Mouse (Mus musculus) heart, embryonic 14.5 days (tissue): ENCODE data around the gene Arih1. TPM values are rescaled to one million over a fixed set of nuclear protein-coding genes. Genes with fewer than 3 reads are reported as not detected.
"Not testable (repeated sequence)": the region's sequence is repeated elsewhere in the genome, so short reads cannot be mapped to it uniquely, and the experiment has no call there.

Source experiments
- ATAC-seq: fragments of 200-750 bp; cut with Nextera tagmentation; 2 replicates; pipeline ENCODE4 v1.8.0; 2017; ENCODE audit warnings: low read depth, moderate TSS enrichment; ENCODE audit not compliant: insufficient number of reproducible peaks, insufficient read depth, low FRiP score
- H3K27ac ChIP-seq, 2 experiments: fragments of 200-500 bp in 1 of 2; fragments of 300-500 bp in 1 of 2; sonication (generic) in 1 of 2; replicated peaks in 1 of 2; 2 replicates each; pipeline ENCODE4 v1.5.1; 2012 to 2014; ENCODE audit warnings: low read depth in 2 of 2, low read length in 2 of 2, control low read depth in 1 of 2, mild to moderate bottlenecking in 1 of 2, mixed read lengths in 1 of 2; ENCODE audit not compliant: control insufficient read depth in 1 of 2, insufficient read depth in 1 of 2
- H3K27me3 ChIP-seq: fragments of 300-500 bp; sonication (generic); 2 replicates; pipeline ENCODE4 v1.6.1; 2014; ENCODE audit warnings: mild to moderate bottlenecking, low read length, control low read depth; ENCODE audit not compliant: control insufficient read depth, insufficient read depth
- H3K36me3 ChIP-seq: fragments of 300-500 bp; sonication (generic); 2 replicates; pipeline ENCODE4 v1.6.1; 2014; ENCODE audit warnings: mild to moderate bottlenecking, control low read depth, low read length, mixed read lengths; ENCODE audit not compliant: control insufficient read depth, insufficient read depth
- H3K4me1 ChIP-seq, 2 experiments: fragments of 200-500 bp in 1 of 2; fragments of 300-500 bp in 1 of 2; sonication (generic) in 1 of 2; 2 replicates each; pipeline ENCODE4 v1.6.1; 2012 to 2014; ENCODE audit warnings: low read length in 2 of 2, control low read depth in 1 of 2, mixed read lengths in 1 of 2; ENCODE audit not compliant: control insufficient read depth in 2 of 2, insufficient read depth in 2 of 2
- H3K4me2 ChIP-seq: fragments of 300-500 bp; sonication (generic); 2 replicates; pipeline ENCODE4 v1.6.1; 2014; ENCODE audit warnings: mild to moderate bottlenecking, low read length
- H3K4me3 ChIP-seq, 2 experiments: fragments of 200-500 bp in 1 of 2; fragments of 300-500 bp in 1 of 2; sonication (generic) in 1 of 2; 2 replicates each; pipeline ENCODE4 v1.5.1; 2012 to 2014; ENCODE audit warnings: low read length in 2 of 2, mild to moderate bottlenecking in 2 of 2, control low read depth in 1 of 2, low read depth in 1 of 2, moderate library complexity in 1 of 2; ENCODE audit not compliant: control insufficient read depth in 1 of 2, insufficient read depth in 1 of 2
- H3K9ac ChIP-seq: fragments of 300-500 bp; sonication (generic); 2 replicates; pipeline ENCODE4 v1.6.1; 2014; ENCODE audit warnings: mild to moderate bottlenecking, low read length
- H3K9me3 ChIP-seq: fragments of 300-500 bp; sonication (generic); 2 replicates; pipeline ENCODE4 v1.6.1; 2016; ENCODE audit warnings: low read length, control low read depth; ENCODE audit not compliant: control insufficient read depth
- WGBS: fragments of 180-500 bp; shearing (Covaris S2); extraction: QIAGEN DNeasy Blood & Tissue Kit; methylation state at CpG from one replicate; pipeline ENCODE4 v1.1.7; 2014; 5-methylcytosine and 5-hydroxymethylcytosine counted together
- polyA plus RNA-seq: library from polyadenylated mRNA; unstranded; fragments of >200 nt; fragmentation: Nextera tagmentation; extraction: Ambion mirVana; gene quantifications from 2 replicates; pipeline ENCODE4 v1.2.1, GENCODE M21; 2014

Gene Arih1
- polyA plus RNA-seq, 1 experiment from 2014 or later, result 18.3 TPM

DNA sequence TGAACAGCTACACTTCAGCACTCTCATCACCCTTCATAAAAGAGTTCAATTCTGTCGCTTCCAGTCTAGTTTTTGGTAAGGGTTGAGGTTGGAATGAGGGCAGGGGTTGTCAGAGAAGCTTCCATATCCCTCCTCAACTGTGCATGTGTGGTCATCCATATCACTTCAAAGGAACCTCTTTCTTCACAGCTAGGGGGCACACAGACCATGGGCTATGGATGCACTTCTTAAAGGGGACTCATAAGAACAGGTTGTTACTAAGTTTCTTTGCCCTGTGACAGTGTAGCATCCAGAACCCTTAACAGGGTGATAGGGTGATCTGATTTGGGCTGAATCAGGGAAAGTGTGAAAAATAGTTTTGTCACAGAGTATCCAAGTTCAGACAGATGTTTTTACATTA, 128.4 kb downstream of the Arih1 start:
- H3K9me3 ChIP-seq, H3K36me3 ChIP-seq, H3K9ac ChIP-seq, H3K27me3 ChIP-seq, H3K4me3 ChIP-seq, H3K4me2 ChIP-seq, H3K4me1 ChIP-seq, ATAC-seq, H3K27ac ChIP-seq: not testable (repeated sequence)
- WGBS, result 40% methylated on average over 1 of the region's 1 CpGs

DNA sequence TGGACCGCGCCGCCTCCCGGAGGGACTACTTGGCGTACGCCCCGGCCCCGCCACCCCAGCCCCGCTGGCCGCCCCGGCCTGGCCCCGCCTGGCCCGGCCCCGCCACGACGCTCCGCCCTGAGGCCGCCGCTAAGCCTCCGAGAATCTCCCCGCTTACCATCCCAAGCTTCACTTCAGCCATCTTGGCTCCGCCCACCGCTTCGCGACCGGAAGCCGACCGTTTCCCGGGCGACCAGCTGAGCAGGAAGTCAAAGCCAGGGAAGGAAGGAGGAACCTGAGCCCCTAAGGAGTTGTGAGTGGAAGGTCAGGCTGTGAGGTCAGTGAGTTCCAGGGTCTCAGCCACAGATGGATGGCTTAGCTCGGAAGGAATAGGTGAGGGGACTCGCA, 133.2 kb downstream of the Arih1 start, which contains the start of gene Bbs4:
Gene Bbs4, minus strand, starts transcription at position 256 of the 387 bp plus-strand sequence.
- Histone ChIP-seq H3K4me1 (no peaks in the 10 kb centered on the region), H3K27ac (peak within 1 kb of the TSS; percentile 79 to 82), H3K9ac (peak within 1 kb of the TSS; percentile 79), H3K36me3 (no peaks in the 10 kb centered on the region), H3K4me3 (peak within 1 kb of the TSS; percentile 58 to 72), H3K27me3 (no peaks in the 10 kb centered on the region), H3K4me2 (peak within 1 kb of the TSS; percentile 80), H3K9me3 (no peaks in the 10 kb centered on the region)
- peak; percentile 93 for ATAC-seq
- 1% methylated on average over 32 of the region's 32 CpGs for WGBS

DNA sequence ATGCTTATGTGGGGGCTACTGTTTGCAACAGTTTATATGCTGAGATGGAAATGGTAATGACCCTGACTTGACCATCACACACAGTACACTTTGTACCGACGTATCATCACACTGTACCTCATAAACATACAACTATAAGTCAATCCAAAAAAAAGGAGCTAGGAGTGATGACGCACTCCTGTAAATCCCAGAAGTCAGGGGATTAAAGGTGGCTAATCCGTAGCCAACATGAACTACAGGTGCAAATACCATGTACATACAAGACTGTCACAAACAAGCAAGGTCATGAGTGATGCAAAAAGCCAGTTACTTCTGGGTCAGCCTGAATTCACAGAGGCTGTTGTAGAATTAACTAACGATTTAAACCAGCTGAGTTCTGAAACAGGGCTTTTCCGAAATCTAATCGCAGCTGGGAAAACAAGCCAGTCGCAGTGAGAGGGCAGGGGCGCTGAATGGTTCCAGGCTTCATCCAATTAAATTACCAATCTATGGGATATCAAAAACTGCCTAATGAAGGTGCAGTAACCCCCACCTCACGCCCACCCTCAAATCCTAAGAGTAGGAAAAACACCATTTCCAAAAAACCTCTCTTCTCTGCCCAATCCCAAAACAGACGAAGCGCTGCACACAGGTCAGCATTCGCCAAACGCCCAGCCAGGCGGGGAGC, 133.7 kb downstream of the Arih1 start:
- H3K4me3 ChIP-seq, result peak overlapping the region; percentile 58 to 72
- no peak for ATAC-seq
- peak overlapping the region; percentile 80 for H3K4me2 ChIP-seq
- H3K9me3 ChIP-seq, result no peaks in the 10 kb centered on the region
- WGBS, result 12% methylated on average over 15 of the region's 15 CpGs
- H3K27ac ChIP-seq, result peak overlapping the region; percentile 79 to 82
- H3K4me1 ChIP-seq, result no peaks in the 10 kb centered on the region
- no peaks in the 10 kb centered on the region for H3K36me3 ChIP-seq
- peak overlapping the region; percentile 79 for H3K9ac ChIP-seq
- no peaks in the 10 kb centered on the region for H3K27me3 ChIP-seq

DNA sequence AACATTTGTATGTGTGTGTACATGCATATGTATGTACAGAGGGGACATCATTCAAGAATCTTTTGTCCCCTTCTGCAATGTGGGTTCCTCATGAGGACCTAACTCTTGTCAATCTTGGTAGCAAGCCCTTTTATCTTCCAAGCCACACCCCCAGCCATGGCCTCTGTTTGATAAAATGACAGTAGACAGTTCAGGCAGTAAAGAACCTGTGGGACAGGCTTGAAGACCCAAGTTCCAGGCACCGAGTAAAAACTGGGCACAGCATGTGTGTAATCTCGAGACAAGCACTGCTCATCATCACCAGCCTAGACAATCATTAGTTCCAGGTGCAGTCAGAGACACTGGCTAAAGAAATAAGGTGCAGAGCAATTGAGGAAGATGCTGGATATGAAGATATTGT, 140.2 kb downstream of the Arih1 start:
- Histone ChIP-seq H3K4me3 (no peak overlapping the region), H3K27ac (no peak overlapping the region), H3K9me3 (no peaks in the 10 kb centered on the region), H3K27me3 (no peaks in the 10 kb centered on the region), H3K9ac (no peak overlapping the region), H3K4me1 (no peaks in the 10 kb centered on the region), H3K4me2 (no peak overlapping the region), H3K36me3 (peaks cover 11% of the 10 kb centered on the region)
- WGBS, result 57% methylated on average over 2 of the region's 2 CpGs
- ATAC-seq, result no peak

DNA sequence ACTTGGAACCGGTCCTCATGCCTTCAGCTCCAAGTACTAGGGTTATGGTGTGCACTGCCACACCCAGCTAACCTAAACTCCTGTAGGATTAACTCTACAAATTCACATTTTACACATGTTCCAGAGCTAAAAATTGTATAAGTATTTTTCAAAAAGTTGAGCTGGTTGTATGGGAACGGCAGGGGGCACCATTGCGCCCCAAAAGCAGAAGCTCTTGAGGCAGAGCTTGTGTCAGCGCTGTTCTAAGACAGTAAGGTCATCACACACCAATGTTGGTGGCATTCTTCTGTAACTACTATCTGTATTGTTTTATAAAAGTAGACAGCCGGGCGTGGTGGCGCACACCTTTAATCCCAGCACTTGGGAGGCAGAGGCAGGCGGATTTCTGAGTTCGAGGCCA, 146.4 kb downstream of the Arih1 start:
- 82% methylated on average over 8 of the region's 9 CpGs for WGBS
- H3K9me3 ChIP-seq, result no peaks in the 10 kb centered on the region
- H3K4me1 ChIP-seq, result no peaks in the 10 kb centered on the region
- no peak overlapping the region for H3K4me3 ChIP-seq
- no peak overlapping the region for H3K9ac ChIP-seq
- peaks cover 17% of the 10 kb centered on the region for H3K36me3 ChIP-seq
- no peak overlapping the region for H3K27ac ChIP-seq
- ATAC-seq, result no peak
- no peak overlapping the region for H3K4me2 ChIP-seq
- no peaks in the 10 kb centered on the region for H3K27me3 ChIP-seq

DNA sequence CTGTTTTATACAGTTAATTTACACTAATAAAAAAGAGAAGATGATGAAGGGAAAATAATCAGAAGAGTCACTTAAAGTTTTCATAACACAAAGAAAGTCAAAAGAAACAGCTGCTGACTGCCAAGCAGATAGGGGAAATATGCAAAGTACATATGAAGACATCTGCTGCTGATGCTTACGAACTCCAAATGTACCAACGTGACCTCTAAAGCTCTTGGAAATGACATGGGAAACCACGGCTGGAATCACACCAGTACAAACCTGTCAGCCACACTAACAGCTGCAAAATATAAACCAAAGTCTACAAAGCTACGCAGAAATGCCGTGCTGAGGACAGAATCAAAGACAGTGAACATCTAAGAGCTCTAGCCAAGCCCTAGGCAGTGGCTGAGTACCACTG, 147.3 kb downstream of the Arih1 start:
- Histone ChIP-seq H3K4me2 (no peak overlapping the region), H3K27ac (no peak overlapping the region), H3K9ac (no peak overlapping the region), H3K9me3 (no peaks in the 10 kb centered on the region), H3K27me3 (no peaks in the 10 kb centered on the region), H3K4me1 (no peaks in the 10 kb centered on the region), H3K4me3 (no peak overlapping the region), H3K36me3 (peaks cover 17% of the 10 kb centered on the region)
- 78% methylated on average over 5 of the region's 5 CpGs for WGBS
- ATAC-seq, result no peak

DNA sequence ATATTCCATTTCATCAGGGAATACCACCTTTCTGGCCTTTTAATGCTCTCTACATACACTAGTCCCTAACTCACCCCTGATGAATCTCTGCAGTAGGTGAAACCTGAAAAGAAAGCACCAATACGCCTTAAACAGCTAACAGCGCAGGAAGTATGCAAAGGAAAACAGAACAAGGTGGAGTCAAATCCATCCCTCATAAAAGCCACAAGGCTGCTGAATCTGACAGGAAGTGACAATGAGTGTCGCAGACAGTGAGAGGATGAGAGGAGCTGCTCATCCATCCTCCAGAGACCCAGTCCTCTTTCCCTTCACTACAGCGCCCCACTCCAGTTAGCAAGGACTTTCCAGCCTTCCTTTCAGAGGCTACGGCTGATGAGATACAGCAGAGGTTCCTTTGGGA, 148.0 kb downstream of the Arih1 start:
- Histone ChIP-seq H3K4me1 (no peaks in the 10 kb centered on the region), H3K27ac (no peak overlapping the region), H3K9ac (no peak overlapping the region), H3K4me2 (no peak overlapping the region), H3K27me3 (no peaks in the 10 kb centered on the region), H3K4me3 (no peak overlapping the region), H3K36me3 (peaks cover 17% of the 10 kb centered on the region), H3K9me3 (no peaks in the 10 kb centered on the region)
- WGBS, result 78% methylated on average over 5 of the region's 5 CpGs
- no peak for ATAC-seq
